Mouse (Mus musculus) cerebellum, adult 2 months (tissue): ENCODE measurements at regions not wholly inside any gene's neighbourhood (a gene's known extent, or its start where the extent isn't known, plus 50 kb on each side); places are given as distances from the start of the nearest gene placed in this dataset.
"Not testable (repeated sequence)": the region's sequence is repeated elsewhere in the genome, so short reads cannot be mapped to it uniquely, and the experiment has no call there.

Source experiments
- DNase-seq, 2 experiments: peaks; one replicate each; pipeline ENCODE4 v3.0.0; 2021
- H3K27ac ChIP-seq: fragments of 200-500 bp; 2 replicates; pipeline ENCODE4 v1.5.1; 2012; ENCODE audit warnings: low read length, control low read depth, inconsistent platforms; ENCODE audit not compliant: insufficient read depth
- H3K27me3 ChIP-seq: fragments of 200-500 bp; 2 replicates; pipeline ENCODE4 v1.6.1; 2012; ENCODE audit warnings: inconsistent platforms, mild to moderate bottlenecking, low read length, moderate library complexity; ENCODE audit not compliant: control insufficient read depth, insufficient read depth
- H3K4me1 ChIP-seq: fragments of 200-500 bp; 2 replicates; pipeline ENCODE4 v1.6.1; 2011; ENCODE audit warnings: low read length; ENCODE audit not compliant: control insufficient read depth, insufficient read depth
- H3K4me3 ChIP-seq: fragments of 200-500 bp; replicated peaks from 2 replicates; pipeline ENCODE3; 2011; ENCODE audit warnings: mild to moderate bottlenecking, low read depth, low read length, control low read depth; ENCODE audit not compliant: insufficient read depth
- CTCF ChIP-seq: fragments of 200-500 bp; IDR thresholded peaks from 2 replicates; pipeline ENCODE4 v1.5.1; 2011; ENCODE audit warnings: low read depth, mild to moderate bottlenecking, control low read depth, low read length, moderate library complexity, borderline replicate concordance; ENCODE audit not compliant: insufficient read depth
- POLR2A ChIP-seq: fragments of 200-500 bp; IDR thresholded peaks from 2 replicates; pipeline ENCODE4 v1.6.1; 2011; ENCODE audit warnings: low read length, control low read depth, borderline replicate concordance; ENCODE audit not compliant: insufficient read depth
- WGBS: fragments of 180-500 bp; shearing (Covaris S2); methylation state at CpG from one replicate; pipeline ENCODE4 v1.1.7; 2018; 5-methylcytosine and 5-hydroxymethylcytosine counted together

DNA sequence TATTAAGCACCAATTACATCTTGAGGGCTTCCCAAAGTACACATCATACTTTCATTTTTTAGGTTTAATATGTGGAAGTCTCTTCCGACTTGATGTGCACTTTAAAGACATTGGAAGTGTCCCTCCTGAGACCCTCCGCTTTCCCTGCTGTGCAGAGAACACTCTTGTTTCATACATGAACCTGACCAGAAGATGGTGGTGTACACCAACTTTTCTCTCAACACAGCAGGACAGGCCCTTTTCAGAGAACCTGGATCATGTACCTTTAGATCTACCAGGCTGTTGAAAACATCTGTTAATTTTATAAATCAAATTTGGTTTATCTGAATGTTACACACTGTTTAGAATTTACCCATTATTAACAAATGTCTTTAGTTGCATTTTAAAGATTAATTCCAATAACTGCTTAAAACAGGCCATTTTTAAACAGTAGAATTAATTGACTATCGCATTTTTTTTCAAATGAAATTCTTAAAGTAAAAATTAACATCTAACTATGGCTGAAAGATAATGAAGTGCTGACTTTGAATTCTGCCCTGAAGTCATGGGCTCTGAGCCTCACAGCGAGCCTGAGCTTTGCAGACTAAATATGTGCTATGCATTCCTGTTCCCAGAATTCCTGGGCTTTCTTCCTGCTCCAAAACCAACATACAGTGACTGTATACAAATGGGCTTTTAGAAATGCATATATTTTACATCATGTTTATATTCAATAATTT lies 112.4 kb upstream of the Rasgrp1 start:
- Histone ChIP-seq H3K27ac (no peak overlapping the region), H3K4me1 (no peaks in the 10 kb centered on the region), H3K4me3 (no peak overlapping the region), H3K27me3 (no peaks in the 10 kb centered on the region)
- no peak for DNase-seq
- TF ChIP-seq CTCF (no peak), POLR2A (no peak)
- WGBS = 72% methylated on average over 4 of the region's 4 CpGs

DNA sequence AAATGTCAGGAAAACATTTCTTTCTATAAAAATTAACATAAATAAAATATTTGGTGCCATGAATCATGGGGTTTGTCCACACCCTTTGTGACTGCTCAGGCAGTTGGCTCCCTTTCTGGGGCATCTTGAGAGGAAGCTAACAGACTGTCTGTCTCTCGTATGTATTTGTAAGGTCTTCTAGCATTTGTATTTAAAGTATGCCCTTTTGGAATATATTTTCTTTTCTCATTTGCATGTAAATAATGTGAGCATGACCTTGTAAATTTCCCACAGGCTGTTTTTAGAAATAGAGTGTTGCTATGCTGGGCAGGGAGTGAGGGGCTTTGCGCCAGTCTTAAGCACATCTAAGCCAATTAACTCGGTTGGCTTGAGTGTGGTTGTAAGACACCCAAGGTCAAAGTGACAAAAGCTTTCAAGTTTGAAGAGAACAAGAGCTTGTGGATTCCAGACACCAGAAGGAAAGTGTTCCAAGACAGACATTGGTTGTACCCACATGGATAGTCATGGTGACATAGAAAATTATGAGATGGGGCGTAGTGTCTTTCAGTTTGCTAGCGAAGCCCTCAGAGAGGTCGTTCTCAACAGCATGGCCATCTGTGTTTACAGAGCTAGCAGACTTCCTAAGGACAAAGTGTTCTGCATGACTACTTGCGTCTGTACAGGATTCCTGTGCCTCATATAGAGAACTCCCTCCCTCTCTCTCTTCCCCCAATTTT lies 113.1 kb upstream of the Rasgrp1 start:
- WGBS = 33% methylated on average over 7 of the region's 7 CpGs
- no peaks in the 10 kb centered on the region for H3K4me1 ChIP-seq
- no peak overlapping the region for H3K27ac ChIP-seq
- TF ChIP-seq CTCF (no peak), POLR2A (no peak)
- no peaks in the 10 kb centered on the region for H3K27me3 ChIP-seq
- H3K4me3 ChIP-seq = no peak overlapping the region
- DNase-seq = no peak

DNA sequence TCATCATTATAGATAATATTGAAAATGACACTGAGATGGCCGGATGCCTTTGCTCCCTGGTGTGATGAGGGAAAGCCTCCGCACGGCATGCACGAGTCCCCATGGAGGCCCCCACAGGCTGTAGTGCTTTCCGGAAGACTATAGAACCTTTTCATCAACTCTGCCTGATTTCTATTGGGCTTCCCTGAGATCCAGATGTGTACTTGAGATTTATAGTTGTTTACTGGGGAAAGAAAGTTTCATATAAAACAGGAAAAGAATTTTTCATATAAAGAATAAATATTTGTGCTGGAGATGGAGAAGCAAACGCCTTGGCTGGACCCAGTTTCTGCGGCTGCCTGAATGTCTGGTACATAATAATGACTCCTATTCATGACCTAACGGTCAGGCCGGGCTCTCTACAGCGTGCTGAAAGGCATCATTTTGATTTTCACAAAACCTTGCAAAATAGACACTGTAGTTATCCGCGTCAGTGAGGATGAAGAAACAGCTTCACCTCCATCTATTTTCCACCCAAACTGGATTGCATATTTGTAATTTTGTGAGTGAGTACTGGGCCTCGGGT lies 113.7 kb upstream of the Rasgrp1 start:
- WGBS = 63% methylated on average over 13 of the region's 13 CpGs
- Histone ChIP-seq H3K4me1 (no peaks in the 10 kb centered on the region), H3K27ac (no peak overlapping the region), H3K4me3 (no peak overlapping the region), H3K27me3 (no peaks in the 10 kb centered on the region)
- TF ChIP-seq POLR2A (no peak), CTCF (no peak)
- DNase-seq = no peak

DNA sequence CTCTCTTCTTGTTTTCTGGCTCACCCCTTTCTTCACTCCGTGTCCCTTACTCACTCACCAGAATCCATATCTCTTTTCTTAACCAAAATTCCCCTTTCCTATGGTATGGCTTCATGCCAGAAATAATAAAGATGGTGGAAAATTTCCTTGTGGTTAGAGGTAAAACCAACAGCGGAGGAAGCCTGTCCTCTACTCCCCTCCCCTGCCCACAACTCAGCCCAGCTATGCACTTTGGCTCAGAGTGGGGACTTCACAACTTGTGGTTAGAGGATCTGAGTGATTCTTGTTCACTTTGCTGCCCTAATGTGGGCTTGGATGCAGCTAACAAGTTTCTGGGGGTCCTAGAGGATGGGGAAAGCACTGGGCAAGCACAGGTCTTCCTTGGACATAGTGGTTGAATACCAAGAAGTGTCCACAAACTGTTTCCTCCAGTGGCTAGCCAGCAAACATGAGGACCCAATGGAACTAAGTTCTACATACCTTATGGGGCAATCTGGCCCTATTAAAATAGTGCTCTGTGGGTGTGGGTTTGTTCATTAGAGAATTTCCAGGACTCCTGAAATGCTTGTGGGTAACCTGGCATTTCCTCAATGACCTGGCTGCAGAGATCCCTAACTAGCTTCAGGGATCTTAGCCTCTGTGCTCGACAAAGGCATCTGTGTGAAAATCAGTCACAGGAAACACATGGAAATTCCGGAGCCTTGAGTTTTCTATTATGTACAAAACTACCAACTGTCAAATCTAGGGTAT lies 118.9 kb upstream of the Rasgrp1 start:
- TF ChIP-seq CTCF (no peak), POLR2A (no peak)
- Histone ChIP-seq H3K4me1 (no peaks in the 10 kb centered on the region), H3K4me3 (no peak overlapping the region), H3K27me3 (no peaks in the 10 kb centered on the region), H3K27ac (no peak overlapping the region)
- 78% methylated on average over 4 of the region's 4 CpGs for WGBS
- no peak for DNase-seq

DNA sequence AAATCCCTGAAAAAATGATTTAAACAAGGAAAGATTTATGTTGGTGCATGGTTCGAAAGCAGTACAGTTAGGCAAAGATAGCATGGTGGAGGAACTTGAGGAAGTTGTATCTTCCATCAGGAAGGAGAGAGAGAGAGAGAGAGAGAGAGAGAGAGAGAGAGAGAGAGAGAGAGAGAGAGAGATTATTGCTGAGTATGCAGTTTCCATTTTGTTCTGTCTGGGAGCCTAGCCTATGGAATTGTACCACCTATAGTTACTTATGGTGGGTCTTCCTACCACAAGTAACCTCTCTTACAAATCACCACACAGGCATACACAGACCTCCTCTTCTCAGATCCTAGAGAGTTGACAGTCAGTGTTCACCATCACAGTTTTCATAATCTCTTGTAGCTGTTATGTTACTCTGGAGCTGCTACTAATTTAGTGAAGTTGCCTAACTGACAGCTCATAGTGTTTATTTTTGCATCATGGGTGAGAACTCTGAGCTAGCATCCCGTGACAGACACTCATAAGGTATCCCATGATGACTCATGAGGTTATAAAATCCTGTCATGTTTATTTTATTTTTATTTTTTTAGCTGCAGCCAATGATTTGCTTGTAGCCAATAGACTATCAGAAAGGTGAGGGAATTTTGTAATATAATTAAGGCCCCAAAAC lies 132.2 kb upstream of the Rasgrp1 start:
- Histone ChIP-seq H3K27me3 (no peaks in the 10 kb centered on the region), H3K27ac (no peak overlapping the region), H3K4me1 (no peaks in the 10 kb centered on the region), H3K4me3 (no peak overlapping the region)
- no peak for TF ChIP-seq CTCF
- TF ChIP-seq POLR2A = no peak
- WGBS = 90% methylated on average over 2 of the region's 2 CpGs
- DNase-seq = no peak

DNA sequence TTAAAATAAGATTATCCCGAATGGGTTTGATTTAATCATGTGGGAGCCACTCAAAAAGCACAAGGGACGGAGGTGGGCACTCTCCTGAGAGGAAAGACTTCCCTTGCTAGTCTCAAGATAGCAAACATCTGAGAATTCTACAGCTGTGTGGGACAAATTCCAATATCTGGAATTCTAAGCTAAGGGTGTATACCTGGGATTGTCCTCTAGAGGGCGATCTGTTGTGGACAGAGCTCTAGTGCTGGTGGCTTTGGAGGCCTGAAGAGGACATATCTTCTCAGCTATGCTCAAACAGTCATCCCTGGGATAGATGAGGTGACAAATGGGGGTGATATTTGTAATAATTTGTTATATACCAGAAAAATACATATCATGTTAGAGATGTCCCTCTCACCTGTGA lies 132.8 kb upstream of the Rasgrp1 start:
- WGBS = 48% methylated on average over 3 of the region's 3 CpGs
- Histone ChIP-seq H3K4me3 (no peak overlapping the region), H3K27ac (no peak overlapping the region), H3K27me3 (no peaks in the 10 kb centered on the region), H3K4me1 (no peaks in the 10 kb centered on the region)
- TF ChIP-seq CTCF (peak; percentile 27; the same call in 1 of the 2 replicates), POLR2A (no peak)
- DNase-seq = no peak

DNA sequence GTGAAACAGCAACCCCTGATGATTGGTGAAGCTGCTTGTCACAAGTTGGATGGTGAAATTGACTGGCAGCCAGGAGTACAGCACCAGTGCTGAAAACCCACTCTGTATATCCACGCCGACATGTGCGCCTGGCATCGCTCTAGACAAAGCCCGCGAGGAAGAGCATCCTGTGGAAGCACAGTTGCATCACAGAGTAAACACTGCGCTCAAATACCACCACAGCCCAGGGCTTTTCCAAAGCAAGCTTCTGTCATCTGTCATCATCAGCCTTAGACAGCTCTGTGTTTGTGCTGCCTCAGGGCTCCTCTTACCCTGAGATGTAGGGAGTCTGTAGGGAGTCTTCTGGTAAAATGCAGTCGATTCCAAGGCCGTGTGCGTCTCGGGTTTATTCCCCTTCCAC lies 134.7 kb upstream of the Rasgrp1 start:
- not testable (repeated sequence) for H3K4me1 ChIP-seq, H3K27ac ChIP-seq, DNase-seq, H3K27me3 ChIP-seq, H3K4me3 ChIP-seq
- WGBS = 85% methylated on average over 11 of the region's 11 CpGs

DNA sequence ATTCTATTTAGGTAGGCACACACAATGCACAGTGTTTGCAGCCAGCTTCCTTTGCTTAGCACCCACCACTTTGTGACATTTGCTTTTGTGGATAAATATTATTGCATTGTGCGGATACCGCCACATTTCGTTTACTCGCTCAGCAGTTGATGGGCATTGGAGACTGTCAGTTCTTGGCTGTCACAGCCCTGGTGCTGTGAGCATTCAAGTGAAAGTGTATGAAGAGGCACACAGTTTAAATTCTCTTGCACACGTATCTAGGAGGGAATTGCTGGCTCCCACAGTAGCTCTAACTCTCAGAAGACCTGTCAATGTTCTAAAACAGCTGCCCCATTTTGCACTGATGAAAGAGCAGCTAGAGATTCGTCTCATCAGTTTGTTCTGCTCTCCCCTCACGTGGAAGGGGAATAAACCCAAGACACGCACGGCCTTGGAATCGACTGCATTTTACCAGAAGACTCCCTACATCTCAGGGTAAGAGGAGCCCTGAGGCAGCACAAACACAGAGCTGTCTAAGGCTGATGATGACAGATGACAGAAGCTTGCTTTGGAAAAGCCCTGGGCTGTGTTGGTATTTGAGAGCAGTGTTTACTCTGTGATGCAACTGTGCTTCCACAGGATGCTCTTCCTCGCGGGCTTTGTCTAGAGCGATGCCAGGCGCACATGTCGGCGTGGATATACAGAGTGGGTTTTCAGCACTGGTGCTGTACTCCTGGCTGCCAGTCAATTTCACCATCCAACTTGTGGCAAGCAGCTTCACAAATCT lies 136.6 kb upstream of the Rasgrp1 start:
- not testable (repeated sequence) for H3K27me3 ChIP-seq, H3K27ac ChIP-seq, H3K4me1 ChIP-seq, H3K4me3 ChIP-seq, DNase-seq
- WGBS = 14% methylated on average over 16 of the region's 16 CpGs
